Mouse (Mus musculus) bone marrow, adult 2 months (tissue): ENCODE measurements at regions not wholly inside any gene's neighbourhood (a gene's known extent, or its start where the extent isn't known, plus 50 kb on each side); places are given as distances from the start of the nearest gene placed in this dataset.

ENCODE experiments used
- CTCF ChIP-seq: fragments of 200-500 bp; IDR thresholded peaks from 2 replicates; pipeline ENCODE4 v1.5.1; 2011; ENCODE audit warnings: low read length, control low read depth; ENCODE audit not compliant: control insufficient read depth, insufficient read depth
- POLR2A ChIP-seq: fragments of 200-500 bp; IDR thresholded peaks from 2 replicates; pipeline ENCODE4 v1.6.1; 2011; ENCODE audit warnings: low read depth, mild to moderate bottlenecking, control low read depth, low read length, borderline replicate concordance; ENCODE audit not compliant: control insufficient read depth

GRCm38 (mm10) chr6:98555702-98556101, 213.1 kb upstream of the Gm765 start:
- TF ChIP-seq POLR2A = no peak
- TF ChIP-seq CTCF = no peak
